Mouse (Mus musculus): ENCODE results near the gene Arhgap45. TPM values are rescaled to one million over a fixed set of nuclear protein-coding genes. Genes with fewer than 3 reads are reported as not detected.

Arhgap45 gene
- total RNA-seq (2021), result 10 to 100 TPM in 1 of 2 experiments, 1 to 10 TPM in 1; 4.9 to 11.3 TPM
- long read RNA-seq, experiment 1, transcript Arhgap45-202 (23 exons, 3,948 nt), result major isoform, 8 of 19 reads
- long read RNA-seq, experiment 1, partial matches to known transcripts, result 4 of 19 reads
- long read RNA-seq, experiment 1, other reads (novel, unspliced or antisense), result 7 of 19 reads
- long read RNA-seq, experiment 2, partial matches to known transcripts, result 0 of 3 reads
- long read RNA-seq, experiment 2, other reads (novel, unspliced or antisense), result 2 of 3 reads

GRCm38 (mm10) chr10:80016511-80016910, at the start of gene Arhgap45:
Gene Arhgap45, plus strand, starts transcription at chr10:80016653.
- intact Hi-C loops (cut with DNase I), result no loop called here
- DNase-seq, result peak in 1 of 2 experiments; percentile 37

GRCm38 (mm10) chr10:79966886-79967400, 49.5 kb upstream of the Arhgap45 start:
- peak; percentile 44 to 48 for DNase-seq
- intact Hi-C loops (cut with DNase I), result loop anchor here (10.0 kb wide), 2 partner anchors 168 to 278 kb away; partner anchors contain the start of genes Atp5d and Ndufs7

- intact Hi-C loops (cut with DNase I), result loop anchor here (10.0 kb wide), 2 partner anchors 167 to 277 kb away; partner anchors contain the start of genes Atp5d and Ndufs7
- no peak for DNase-seq
These were observed 48.3 kb upstream of the Arhgap45 start for GRCm38 (mm10) chr10:79968181-79968580.

DNA sequence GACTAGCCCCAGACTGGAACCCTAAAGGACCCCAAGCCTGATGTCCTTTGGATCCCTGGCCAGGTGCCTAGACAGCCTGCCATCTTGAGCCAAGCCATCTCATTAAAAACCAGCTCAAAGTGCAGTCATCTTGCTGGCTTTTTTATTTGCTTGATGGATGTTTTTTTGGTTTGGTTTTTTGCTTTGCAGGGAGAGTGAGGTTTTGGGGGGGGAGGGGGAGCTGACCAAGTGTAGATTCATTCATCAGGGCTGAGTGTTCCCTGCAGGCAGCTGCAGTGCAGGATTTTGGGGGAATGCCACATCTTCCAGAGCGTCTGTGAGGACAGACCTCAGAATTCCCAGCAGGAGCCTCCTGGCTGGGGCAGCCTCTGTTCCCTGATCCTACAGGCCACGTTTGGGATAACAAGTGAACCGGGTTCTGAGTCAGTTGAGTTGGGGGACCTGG, 47.3 kb upstream of the Arhgap45 start:
- intact Hi-C loops (cut with DNase I), result loop anchor here (10.0 kb wide), 2 partner anchors 166 to 276 kb away; partner anchors contain the start of genes Atp5d and Ndufs7
- no peak for DNase-seq

- intact Hi-C loops (cut with DNase I), result no loop called here
- DNase-seq, result no peak
These were observed 45.9 kb upstream of the Arhgap45 start, which contains the start of gene Grin3b for GRCm38 (mm10) chr10:79970415-79971182. Gene Grin3b, plus strand, starts transcription at chr10:79970715.

GRCm38 (mm10) chr10:79971183-79971497, 45.3 kb upstream of the Arhgap45 start:
- intact Hi-C loops (cut with DNase I), result no loop called here
- DNase-seq, result no peak

DNA sequence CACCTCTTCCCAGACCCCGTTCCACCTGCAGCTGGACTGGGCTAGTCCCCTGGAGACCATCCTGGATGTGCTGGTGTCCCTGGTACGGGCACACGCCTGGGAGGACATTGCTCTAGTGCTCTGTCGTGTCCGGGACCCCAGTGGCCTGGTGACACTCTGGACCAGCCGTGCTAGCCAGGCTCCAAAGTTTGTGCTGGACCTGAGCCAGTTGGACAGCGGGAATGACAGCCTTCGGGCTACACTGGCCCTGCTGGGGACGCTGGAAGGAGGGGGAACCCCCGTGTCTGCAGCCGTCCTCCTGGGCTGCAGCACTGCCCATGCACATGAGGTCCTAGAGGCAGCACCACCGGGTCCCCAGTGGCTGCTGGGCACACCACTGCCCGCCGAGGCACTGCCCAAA, 43.6 kb upstream of the Arhgap45 start:
- DNase-seq, result peak; percentile 46 to 59
- intact Hi-C loops (cut with DNase I), result no loop called here

GRCm38 (mm10) chr10:79974087-79974486, 42.4 kb upstream of the Arhgap45 start:
- no peak for DNase-seq
- intact Hi-C loops (cut with DNase I), result no loop called here

DNA sequence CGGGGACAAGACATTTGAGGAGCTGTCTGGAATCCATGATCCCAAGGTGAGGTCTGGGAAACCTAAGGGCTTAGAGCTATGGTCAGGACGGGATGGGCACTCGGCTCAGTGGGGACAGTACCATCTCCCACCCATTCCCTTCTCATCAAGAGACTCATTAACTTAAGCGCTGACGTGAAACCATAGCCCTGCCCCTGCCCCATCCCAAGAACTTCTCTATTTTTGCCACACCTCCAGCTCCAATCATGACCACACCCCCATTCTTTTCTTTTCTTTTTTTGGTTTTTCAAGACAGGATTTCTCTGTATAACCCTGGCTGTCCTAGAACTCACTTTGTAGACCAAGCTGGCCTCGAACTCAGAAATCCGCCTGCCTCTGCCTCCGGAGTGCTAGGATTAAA, 41.8 kb upstream of the Arhgap45 start:
- intact Hi-C loops (cut with DNase I), result no loop called here
- DNase-seq, result no peak

- no peak for DNase-seq
- intact Hi-C loops (cut with DNase I), result no loop called here
These were observed 40.3 kb upstream of the Arhgap45 start for GRCm38 (mm10) chr10:79976071-79976721.

- DNase-seq, result no peak
- intact Hi-C loops (cut with DNase I), result no loop called here
These were observed 39.7 kb upstream of the Arhgap45 start for GRCm38 (mm10) chr10:79976722-79977107.

DNA sequence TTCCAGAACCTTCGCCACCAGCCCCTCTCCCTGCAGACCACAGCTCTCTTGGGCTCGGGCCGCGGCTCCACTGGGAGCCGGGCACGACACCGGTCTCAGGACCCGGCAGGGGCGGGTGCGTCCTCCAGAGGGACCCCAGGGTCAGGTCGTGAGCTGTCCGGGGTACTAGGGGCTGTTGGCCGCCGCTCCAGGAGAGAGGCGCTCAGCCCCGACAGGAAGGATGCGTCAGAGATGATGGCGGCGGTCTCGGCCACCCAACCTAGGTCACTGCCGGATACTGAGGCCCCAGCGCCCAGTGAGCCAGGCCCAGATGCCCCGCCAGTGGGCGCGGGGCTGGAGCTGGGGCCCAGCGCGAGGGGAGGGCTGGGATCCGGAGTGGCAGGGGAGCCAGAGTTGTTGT, 39.1 kb upstream of the Arhgap45 start:
- intact Hi-C loops (cut with DNase I), result no loop called here

DNA sequence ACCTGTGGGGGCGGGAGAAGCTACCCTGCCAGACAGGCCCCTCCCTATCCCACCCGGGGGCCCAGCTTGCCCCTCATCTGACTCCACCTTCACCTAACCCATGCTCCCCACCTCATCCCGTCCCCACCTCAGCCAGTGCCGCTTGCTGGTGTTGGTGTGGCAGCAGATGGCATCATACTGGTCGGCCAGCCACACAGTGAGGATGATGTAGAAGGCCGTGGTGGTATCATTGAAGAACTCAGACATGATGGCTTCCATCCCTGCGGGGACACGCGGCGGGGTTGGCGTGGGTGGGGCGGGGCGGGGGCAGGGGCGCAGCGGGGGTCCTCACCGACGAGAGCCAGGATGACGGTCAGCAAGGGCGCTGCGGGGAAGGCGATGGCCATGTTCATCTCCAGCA, 38.4 kb upstream of the Arhgap45 start:
- intact Hi-C loops (cut with DNase I), result no loop called here
- no peak for DNase-seq

More for the DNA sequence above, 39.1 kb upstream of the Arhgap45 start:
- DNase-seq, result no peak

- no peak for DNase-seq
- intact Hi-C loops (cut with DNase I), result loop anchor here (2.0 kb wide), 1 partner anchor 17 kb away; no protein-coding TSS in a partner anchor
These were observed 36.9 kb upstream of the Arhgap45 start for GRCm38 (mm10) chr10:79979401-79980155.

DNA sequence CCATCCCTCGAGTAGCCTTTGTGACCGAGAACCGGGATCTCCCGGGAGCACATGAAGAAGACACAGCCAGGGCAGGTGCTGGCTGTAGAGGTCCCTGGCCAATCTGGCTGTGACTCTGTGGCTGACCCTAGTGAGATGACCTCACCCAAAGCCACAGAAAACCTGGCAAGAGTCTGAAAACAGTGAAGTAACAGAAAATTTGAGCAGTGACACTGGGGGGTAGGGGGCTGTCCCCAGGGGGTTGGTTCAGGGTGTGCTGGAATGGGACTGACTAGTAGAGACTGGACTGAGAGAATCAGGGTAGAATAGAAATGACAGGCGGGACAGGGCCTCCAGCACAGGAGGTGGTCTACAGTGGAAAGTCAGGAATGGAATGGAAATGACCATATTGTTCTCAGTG, 33.2 kb upstream of the Arhgap45 start:
- intact Hi-C loops (cut with DNase I), result no loop called here
- DNase-seq, result no peak

DNA sequence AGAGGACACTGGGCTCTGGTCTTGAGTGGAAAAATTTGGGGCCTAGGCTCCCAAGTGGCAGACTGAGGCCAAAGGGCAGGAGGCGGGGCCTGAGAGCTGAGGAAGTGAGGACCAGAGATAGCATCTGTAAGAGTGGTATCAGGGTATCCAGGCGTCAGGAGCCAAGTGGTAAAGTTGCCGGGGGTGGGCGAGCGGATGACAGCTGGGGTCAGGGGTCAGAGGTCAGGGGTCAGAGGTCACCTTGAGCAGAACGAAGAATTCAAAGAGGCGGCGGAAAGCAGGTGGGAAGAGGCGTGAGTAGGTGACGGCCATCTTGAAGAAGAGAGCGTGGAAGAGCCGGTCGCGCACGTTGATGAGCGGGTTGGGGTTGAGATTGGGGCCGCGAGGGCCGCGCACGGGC, 32.8 kb upstream of the Arhgap45 start:
- intact Hi-C loops (cut with DNase I), result no loop called here
- peak; percentile 52 to 66 for DNase-seq

DNA sequence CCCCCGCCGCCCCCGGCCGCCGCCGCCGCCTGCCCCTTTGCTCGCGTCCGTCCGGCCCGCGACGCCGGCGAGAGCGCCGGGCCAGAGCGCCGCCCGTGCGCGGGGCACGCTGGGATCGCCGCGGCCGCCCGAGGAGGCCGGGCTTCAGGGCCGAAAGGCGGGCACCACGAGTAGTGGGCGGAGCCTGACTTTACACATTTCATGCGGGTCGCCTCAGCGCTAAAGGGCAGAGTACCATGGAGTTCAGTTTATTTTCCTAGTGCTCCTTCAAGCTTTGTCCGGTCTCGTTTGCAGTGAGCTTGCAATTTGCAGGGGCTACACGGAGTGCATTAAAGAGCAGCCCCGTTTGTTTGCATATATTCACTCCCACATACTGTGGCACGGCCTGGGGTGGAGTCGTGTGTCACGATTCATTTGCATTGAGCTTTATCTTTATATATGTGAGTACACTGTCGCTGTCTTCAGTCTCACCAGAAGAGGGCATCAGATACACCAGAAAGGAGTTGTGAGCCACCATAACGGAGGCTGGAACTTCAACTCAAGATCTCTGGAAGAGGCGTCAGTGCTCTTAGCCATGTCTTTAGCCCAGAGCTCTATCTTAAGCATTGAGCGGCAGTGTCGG, 32.1 kb upstream of the Arhgap45 start, which contains the start of gene Tmem259:
Tmem259 (minus strand) TSS at position 136 of the 622 bp plus-strand sequence.
- peak; percentile 90 to 93 for DNase-seq
- intact Hi-C loops (cut with DNase I), result no loop called here

DNA sequence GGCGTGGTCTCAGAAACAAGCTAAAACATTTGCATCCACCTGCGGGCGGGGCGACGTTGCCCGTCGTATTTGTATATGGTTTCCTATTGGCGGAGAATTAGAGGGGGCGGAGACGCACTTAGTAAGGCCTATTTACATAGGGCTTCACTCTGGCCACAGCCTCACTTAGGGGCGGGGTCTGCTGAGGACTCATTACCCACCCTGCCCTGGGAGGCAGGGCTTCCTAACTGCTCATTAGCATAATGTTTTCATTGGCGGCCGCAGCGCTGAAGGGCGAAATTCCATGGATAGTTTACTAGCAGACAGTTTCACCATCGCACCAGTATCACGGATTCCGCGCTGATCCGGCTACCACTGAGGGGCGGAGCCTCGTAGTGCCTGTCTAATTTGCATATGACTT, 31.6 kb upstream of the Arhgap45 start:
- DNase-seq, result peak; percentile 92 to 94
- intact Hi-C loops (cut with DNase I), result loop anchor here (5.0 kb wide), 1 partner anchor 67 kb away; no protein-coding TSS in a partner anchor
